In genomic region chr1:109186497-109186896, GRCm38 (mm10) we compare ENCODE assay signal across 23 mouse cellular contexts.
DNase-seq lines count a peak whose midpoint lies in the region.
"Had no signal": no experiment of that assay in that cellular context is flagged by ENCODE, and none has a peak within 500 bp of the region (broad histone marks: within the 10 kb centered on the region; RNA-seq: fewer than 3 reads in every experiment).

No protein-coding gene starts in this region.

- no peaks in the 10 kb centered on the region for H3K36me3 ChIP-seq in embryonic facial prominence, embryonic 10.5 days (replicated peaks)
- H3K36me3 ChIP-seq: embryonic facial prominence, embryonic 13.5 days; G1E; heart, embryonic 15.5 days; hindbrain, embryonic 13.5 days; intestine, embryonic 15.5 days had no signal

- no peak overlapping the region for H3K27ac ChIP-seq in embryonic facial prominence, embryonic 10.5 days (replicated peaks)
- H3K27ac ChIP-seq: embryonic facial prominence, embryonic 13.5 days; forebrain, embryonic 13.5 days; heart, adult 2 months; heart, embryonic 15.5 days; hindbrain, embryonic 13.5 days; hindbrain, postnatal 0 days; intestine, embryonic 15.5 days had no signal

- no peaks in the 10 kb centered on the region for H3K27me3 ChIP-seq in embryonic facial prominence, embryonic 10.5 days (replicated peaks; ENCODE audit: low read depth, poor library complexity, severe bottlenecking)
- H3K27me3 ChIP-seq: embryonic facial prominence, embryonic 13.5 days; forebrain, embryonic 13.5 days; heart, embryonic 15.5 days; hindbrain, embryonic 13.5 days; intestine, embryonic 15.5 days had no signal

- H3K4me3 ChIP-seq in embryonic facial prominence, embryonic 10.5 days = no peak overlapping the region
- H3K4me3 ChIP-seq: embryonic facial prominence, embryonic 13.5 days; forebrain, embryonic 13.5 days; heart, adult 2 months; heart, embryonic 15.5 days; hindbrain, embryonic 13.5 days; intestine, embryonic 15.5 days had no signal

- 66% methylated on average over 3 of the region's 3 CpGs for WGBS in embryonic facial prominence, embryonic 10.5 days

- H3K9me3 ChIP-seq in embryonic facial prominence, embryonic 10.5 days = no peaks in the 10 kb centered on the region
- H3K9me3 ChIP-seq: embryonic facial prominence, embryonic 13.5 days; forebrain, embryonic 13.5 days; heart, embryonic 15.5 days; hindbrain, embryonic 13.5 days; intestine, embryonic 15.5 days had no signal

- DNase-seq in embryo, embryonic 10 days (ENCODE audit: low spot score) = peak; percentile 18
- no peak for DNase-seq in embryo, embryonic 9.5 days (ENCODE audit: extremely low spot score)
- peak; percentile 12 for DNase-seq in embryonic facial prominence, embryonic 10.5 days (ENCODE audit: low spot score)
- DNase-seq in hindlimb bud, embryonic 11.5 days (ENCODE audit: extremely low spot score, low read depth, low spot score) = peak; percentile 16
- DNase-seq in mesoderm, embryonic 11.5 days (ENCODE audit: low read depth, low spot score) = peak; percentile 25
- DNase-seq in cerebellum, adult 8-10 months = no peak
- DNase-seq in layer of hippocampus, postnatal 14 days (ENCODE audit: low spot score in 2 of 2) = no peak
- no peak for DNase-seq in right cerebral cortex, postnatal 14 days
- DNase-seq: adrenal gland, adult 2 months; adrenal gland, postnatal 25 days; B cell, adult 2 months; cerebellum, adult 2 months; cerebellum, postnatal 14 days; gastrocnemius, postnatal 14 days; heart, adult 2 months; heart, postnatal 14 days had no signal

- H3K4me1 ChIP-seq in embryonic facial prominence, embryonic 10.5 days = no peaks in the 10 kb centered on the region
- H3K4me1 ChIP-seq: embryonic facial prominence, embryonic 13.5 days; forebrain, embryonic 13.5 days; heart, embryonic 15.5 days; hindbrain, embryonic 13.5 days; intestine, embryonic 15.5 days had no signal

Comparison
In these comparisons a context has a peak if more than half of its experiments do, and no peak if none do; other contexts are left out.
1. DNase-seq: peak in embryo, embryonic 10 days (single experiment), embryonic facial prominence, embryonic 10.5 days (single experiment), hindlimb bud, embryonic 11.5 days (single experiment) and mesoderm, embryonic 11.5 days (single experiment); none in embryo, embryonic 9.5 days (single experiment), cerebellum, adult 8-10 months (single experiment), layer of hippocampus, postnatal 14 days (0 of 2) and right cerebral cortex, postnatal 14 days (single experiment).